Mouse (Mus musculus): Measurements from ENCODE around the gene Wdr11. TPM values are rescaled to one million over a fixed set of nuclear protein-coding genes. Genes with fewer than 3 reads are reported as not detected.

The Wdr11 gene
- polyA plus RNA-seq, 1 experiment from 2014 or later, result 15.3 TPM

DNA sequence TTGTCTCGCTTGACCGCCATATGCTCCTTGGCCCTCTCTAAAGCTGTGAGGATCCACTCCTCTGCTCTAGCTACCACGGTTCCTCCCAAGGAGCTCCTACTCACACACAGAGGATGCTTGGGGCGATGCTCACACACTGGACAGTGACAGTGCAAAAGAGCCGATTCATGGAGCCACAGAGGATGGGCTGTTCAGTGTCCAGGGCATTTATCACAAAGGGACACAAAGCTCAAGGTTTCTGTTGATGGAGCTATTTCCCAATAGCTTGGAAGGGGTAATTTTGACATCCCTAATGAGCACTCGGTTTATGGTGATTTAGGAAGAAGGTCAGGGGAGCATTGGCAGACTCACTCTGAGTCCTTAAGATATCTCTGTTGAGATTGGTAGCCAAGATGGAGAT lies 84.2 kb downstream of the Wdr11 start:
- H3K27ac ChIP-seq (ENCODE audit: low read depth, low read length), result no peak overlapping the region
- H3K27me3 ChIP-seq (replicated peaks; ENCODE audit: control insufficient read depth, insufficient read depth, low read length), result no peaks in the 10 kb centered on the region
- H3K4me1 ChIP-seq (replicated peaks; ENCODE audit: control insufficient read depth, insufficient read depth, low read length), result peaks cover 3% of the 10 kb centered on the region
- no peak overlapping the region for H3K4me2 ChIP-seq (replicated peaks; ENCODE audit: low read depth)
- no peak for TF ChIP-seq CTCF (IDR thresholded peaks at IDR 0.05; ENCODE audit: low read depth)
- 96% methylated on average over 6 of the region's 6 CpGs for WGBS
- H3K9ac ChIP-seq (ENCODE audit: low read depth, low read length), result no peak overlapping the region
- ATAC-seq, result no peak
- no peaks in the 10 kb centered on the region for H3K36me3 ChIP-seq (ENCODE audit: control insufficient read depth, insufficient read depth)
- H3K9me3 ChIP-seq (ENCODE audit: control insufficient read depth), result no peaks in the 10 kb centered on the region
- H3K4me3 ChIP-seq (ENCODE audit: low read depth, low read length), result no peak overlapping the region

DNA sequence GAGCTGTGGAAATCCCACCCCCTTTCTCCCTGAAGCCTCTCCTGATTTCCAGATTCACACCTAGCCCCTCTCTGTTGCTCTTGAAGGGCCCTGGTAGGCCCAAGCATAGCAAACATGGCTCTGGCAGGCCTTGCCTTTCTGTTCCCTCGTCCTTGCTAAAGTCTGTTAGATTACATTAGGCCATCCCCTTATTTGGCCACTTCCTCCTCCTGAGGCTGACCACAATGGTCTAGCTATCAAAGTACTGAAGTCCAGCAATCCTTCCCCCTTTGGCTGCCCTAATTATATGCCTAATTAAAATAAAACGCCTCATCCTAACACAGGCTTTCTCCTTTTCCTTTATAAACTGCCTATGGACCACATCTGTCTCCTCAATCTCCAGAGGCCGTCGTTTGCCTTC lies 85.5 kb downstream of the Wdr11 start:
- Histone ChIP-seq H3K27ac (ENCODE audit: low read depth, low read length) (no peak overlapping the region), H3K4me1 (replicated peaks; ENCODE audit: control insufficient read depth, insufficient read depth, low read length) (peaks cover 5% of the 10 kb centered on the region), H3K9ac (ENCODE audit: low read depth, low read length) (no peak overlapping the region), H3K4me2 (replicated peaks; ENCODE audit: low read depth) (no peak overlapping the region), H3K27me3 (replicated peaks; ENCODE audit: control insufficient read depth, insufficient read depth, low read length) (no peaks in the 10 kb centered on the region), H3K9me3 (ENCODE audit: control insufficient read depth) (no peaks in the 10 kb centered on the region), H3K36me3 (ENCODE audit: control insufficient read depth, insufficient read depth) (no peaks in the 10 kb centered on the region), H3K4me3 (ENCODE audit: low read depth, low read length) (no peak overlapping the region)
- TF ChIP-seq CTCF (IDR thresholded peaks at IDR 0.05; ENCODE audit: low read depth), result no peak
- 83% methylated on average over 4 of the region's 4 CpGs for WGBS
- ATAC-seq, result no peak

DNA sequence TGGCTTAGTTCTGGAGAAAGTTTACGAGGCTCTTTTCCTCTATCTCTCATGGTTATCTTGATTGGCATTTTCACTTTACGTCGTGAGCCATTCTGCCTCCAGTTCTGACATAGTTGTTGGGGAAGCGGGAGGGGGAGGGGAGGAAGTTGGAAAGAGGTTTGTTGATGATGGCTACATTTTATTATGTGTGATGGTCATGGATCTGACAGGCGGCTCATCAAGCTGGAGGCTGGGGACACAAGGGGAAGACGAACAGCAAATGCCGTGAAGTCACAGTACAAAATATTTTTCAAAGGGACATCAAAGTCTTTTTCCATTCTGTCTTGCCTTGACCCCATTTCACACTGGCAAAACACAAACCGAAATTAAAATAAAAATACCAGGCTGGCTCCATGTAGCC lies 86.8 kb downstream of the Wdr11 start:
- H3K4me2 ChIP-seq (replicated peaks; ENCODE audit: low read depth), result no peak overlapping the region
- no peak for TF ChIP-seq CTCF (IDR thresholded peaks at IDR 0.05; ENCODE audit: low read depth)
- H3K9me3 ChIP-seq (ENCODE audit: control insufficient read depth), result no peaks in the 10 kb centered on the region
- no peaks in the 10 kb centered on the region for H3K27me3 ChIP-seq (replicated peaks; ENCODE audit: control insufficient read depth, insufficient read depth, low read length)
- ATAC-seq, result no peak
- H3K36me3 ChIP-seq (ENCODE audit: control insufficient read depth, insufficient read depth), result no peaks in the 10 kb centered on the region
- peaks cover 8% of the 10 kb centered on the region for H3K4me1 ChIP-seq (replicated peaks; ENCODE audit: control insufficient read depth, insufficient read depth, low read length)
- no peak overlapping the region for H3K9ac ChIP-seq (ENCODE audit: low read depth, low read length)
- no peak overlapping the region for H3K27ac ChIP-seq (ENCODE audit: low read depth, low read length)
- no peak overlapping the region for H3K4me3 ChIP-seq (ENCODE audit: low read depth, low read length)
- WGBS, result 50% methylated on average over 8 of the region's 8 CpGs

DNA sequence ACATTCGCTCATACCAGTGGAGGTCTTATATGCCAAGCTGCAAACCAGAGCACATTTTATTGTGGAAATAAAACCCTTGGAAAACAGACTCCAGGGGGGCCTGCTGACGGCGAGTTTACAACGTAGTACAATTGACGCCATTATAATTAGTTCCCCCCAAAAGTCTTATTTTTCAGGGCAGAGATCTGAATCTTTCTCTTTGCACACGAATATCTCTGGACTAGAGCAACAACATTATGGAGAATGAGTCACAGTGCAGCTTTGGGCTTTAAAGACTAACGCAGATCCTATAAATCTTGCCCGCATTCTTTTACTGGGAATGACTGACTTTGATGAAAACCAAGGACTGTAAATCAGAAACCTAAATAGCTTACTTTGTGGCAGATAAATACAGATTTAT lies 87.3 kb downstream of the Wdr11 start:
- Histone ChIP-seq H3K27me3 (replicated peaks; ENCODE audit: control insufficient read depth, insufficient read depth, low read length) (no peaks in the 10 kb centered on the region), H3K36me3 (ENCODE audit: control insufficient read depth, insufficient read depth) (no peaks in the 10 kb centered on the region), H3K4me2 (replicated peaks; ENCODE audit: low read depth) (no peak overlapping the region), H3K9me3 (ENCODE audit: control insufficient read depth) (no peaks in the 10 kb centered on the region), H3K4me1 (replicated peaks; ENCODE audit: control insufficient read depth, insufficient read depth, low read length) (peaks cover 8% of the 10 kb centered on the region), H3K4me3 (ENCODE audit: low read depth, low read length) (no peak overlapping the region), H3K27ac (ENCODE audit: low read depth, low read length) (no peak overlapping the region), H3K9ac (ENCODE audit: low read depth, low read length) (no peak overlapping the region)
- TF ChIP-seq CTCF (IDR thresholded peaks at IDR 0.05; ENCODE audit: low read depth), result no peak
- 44% methylated on average over 8 of the region's 8 CpGs for WGBS
- ATAC-seq, result no peak

GRCm38 (mm10) chr7:129680534-129681210 lies 89.0 kb downstream of the Wdr11 start:
- Histone ChIP-seq H3K4me3 (ENCODE audit: low read depth, low read length) (no peak overlapping the region), H3K4me1 (replicated peaks; ENCODE audit: control insufficient read depth, insufficient read depth, low read length) (peaks cover 8% of the 10 kb centered on the region), H3K9ac (ENCODE audit: low read depth, low read length) (no peak overlapping the region), H3K27ac (ENCODE audit: low read depth, low read length) (no peak overlapping the region), H3K36me3 (ENCODE audit: control insufficient read depth, insufficient read depth) (no peaks in the 10 kb centered on the region), H3K9me3 (ENCODE audit: control insufficient read depth) (no peaks in the 10 kb centered on the region), H3K27me3 (replicated peaks; ENCODE audit: control insufficient read depth, insufficient read depth, low read length) (no peaks in the 10 kb centered on the region), H3K4me2 (replicated peaks; ENCODE audit: low read depth) (no peak overlapping the region)
- ATAC-seq, result peak; percentile 65
- TF ChIP-seq CTCF (IDR thresholded peaks at IDR 0.05; ENCODE audit: low read depth), result peak; percentile 83
- 35% methylated on average over 10 of the region's 10 CpGs for WGBS

DNA sequence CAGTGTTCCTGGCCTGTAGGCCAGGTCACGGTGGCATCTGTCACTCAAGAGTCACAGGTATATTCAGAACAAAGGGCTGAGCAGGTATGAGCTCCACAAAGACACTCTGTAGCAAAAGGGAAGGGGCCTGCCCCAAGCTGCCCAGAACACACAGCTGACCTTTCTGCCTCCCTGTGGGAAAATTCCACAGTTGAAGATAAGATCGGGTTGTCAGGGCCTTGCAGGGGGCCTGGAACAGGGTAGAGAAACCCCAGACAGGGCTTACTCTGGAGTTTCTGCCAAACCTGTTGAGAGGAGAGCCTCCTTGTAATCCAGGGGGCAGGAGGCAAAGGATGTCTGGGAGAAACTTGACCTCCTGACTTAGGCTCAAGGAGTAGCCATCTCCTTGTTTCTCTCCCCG lies 90.9 kb downstream of the Wdr11 start:
- Histone ChIP-seq H3K4me1 (replicated peaks; ENCODE audit: control insufficient read depth, insufficient read depth, low read length) (peaks cover 8% of the 10 kb centered on the region), H3K9ac (ENCODE audit: low read depth, low read length) (no peak overlapping the region), H3K9me3 (ENCODE audit: control insufficient read depth) (no peaks in the 10 kb centered on the region), H3K27ac (ENCODE audit: low read depth, low read length) (no peak overlapping the region), H3K27me3 (replicated peaks; ENCODE audit: control insufficient read depth, insufficient read depth, low read length) (no peaks in the 10 kb centered on the region), H3K36me3 (ENCODE audit: control insufficient read depth, insufficient read depth) (no peaks in the 10 kb centered on the region), H3K4me2 (replicated peaks; ENCODE audit: low read depth) (no peak overlapping the region), H3K4me3 (ENCODE audit: low read depth, low read length) (no peak overlapping the region)
- 34% methylated on average over 3 of the region's 3 CpGs for WGBS
- TF ChIP-seq CTCF (IDR thresholded peaks at IDR 0.05; ENCODE audit: low read depth), result no peak
- ATAC-seq, result no peak

DNA sequence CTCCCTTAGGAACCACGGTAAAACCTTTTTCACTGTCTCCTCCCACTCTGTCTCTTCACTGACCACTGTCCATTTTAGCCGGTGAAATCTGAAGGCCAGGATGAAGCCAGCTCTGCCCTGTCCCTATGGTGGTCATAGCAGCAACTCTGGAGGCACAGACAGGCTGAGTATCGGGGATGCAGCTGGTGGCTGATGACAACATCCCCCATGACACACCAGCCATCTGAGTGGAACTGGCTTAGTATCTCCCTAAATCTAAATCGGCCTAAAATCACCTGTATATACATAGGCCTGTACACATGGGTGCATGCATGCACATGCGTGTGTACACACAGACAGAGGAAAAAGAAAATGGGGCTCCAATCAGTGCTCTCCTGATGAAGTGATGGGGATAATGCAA lies 93.7 kb downstream of the Wdr11 start:
- H3K9ac ChIP-seq (ENCODE audit: low read depth, low read length), result no peak overlapping the region
- H3K4me2 ChIP-seq (replicated peaks; ENCODE audit: low read depth), result no peak overlapping the region
- no peak for TF ChIP-seq CTCF (IDR thresholded peaks at IDR 0.05; ENCODE audit: low read depth)
- ATAC-seq, result no peak
- no peak overlapping the region for H3K27ac ChIP-seq (ENCODE audit: low read depth, low read length)
- no peaks in the 10 kb centered on the region for H3K27me3 ChIP-seq (replicated peaks; ENCODE audit: control insufficient read depth, insufficient read depth, low read length)
- WGBS, result 79% methylated on average over 5 of the region's 5 CpGs
- no peaks in the 10 kb centered on the region for H3K36me3 ChIP-seq (ENCODE audit: control insufficient read depth, insufficient read depth)
- no peak overlapping the region for H3K4me3 ChIP-seq (ENCODE audit: low read depth, low read length)
- peaks cover 8% of the 10 kb centered on the region for H3K4me1 ChIP-seq (replicated peaks; ENCODE audit: control insufficient read depth, insufficient read depth, low read length)
- H3K9me3 ChIP-seq (ENCODE audit: control insufficient read depth), result no peaks in the 10 kb centered on the region
